Mouse (Mus musculus) hindlimb bud, embryonic 11.5 days (tissue): ENCODE measurements around the gene Zmynd15.
"Not testable (repeated sequence)": the region's sequence is repeated elsewhere in the genome, so short reads cannot be mapped to it uniquely, and the experiment has no call there.

ENCODE experiments used
- DNase-seq: peaks from one replicate; pipeline ENCODE4 v3.0.0-alpha.2; 2012; ENCODE audit warnings: low read depth, low spot score; ENCODE audit errors: extremely low spot score

Gene Zmynd15

GRCm38 (mm10) chr11:70446756-70447155, 12.5 kb upstream of the Zmynd15 start:
- DNase-seq, result no peak

- no peak for DNase-seq
Observed at GRCm38 (mm10) chr11:70447373-70447772, 11.9 kb upstream of the Zmynd15 start.

- no peak for DNase-seq
Observed at GRCm38 (mm10) chr11:70450926-70451325, 8.3 kb upstream of the Zmynd15 start.

DNA sequence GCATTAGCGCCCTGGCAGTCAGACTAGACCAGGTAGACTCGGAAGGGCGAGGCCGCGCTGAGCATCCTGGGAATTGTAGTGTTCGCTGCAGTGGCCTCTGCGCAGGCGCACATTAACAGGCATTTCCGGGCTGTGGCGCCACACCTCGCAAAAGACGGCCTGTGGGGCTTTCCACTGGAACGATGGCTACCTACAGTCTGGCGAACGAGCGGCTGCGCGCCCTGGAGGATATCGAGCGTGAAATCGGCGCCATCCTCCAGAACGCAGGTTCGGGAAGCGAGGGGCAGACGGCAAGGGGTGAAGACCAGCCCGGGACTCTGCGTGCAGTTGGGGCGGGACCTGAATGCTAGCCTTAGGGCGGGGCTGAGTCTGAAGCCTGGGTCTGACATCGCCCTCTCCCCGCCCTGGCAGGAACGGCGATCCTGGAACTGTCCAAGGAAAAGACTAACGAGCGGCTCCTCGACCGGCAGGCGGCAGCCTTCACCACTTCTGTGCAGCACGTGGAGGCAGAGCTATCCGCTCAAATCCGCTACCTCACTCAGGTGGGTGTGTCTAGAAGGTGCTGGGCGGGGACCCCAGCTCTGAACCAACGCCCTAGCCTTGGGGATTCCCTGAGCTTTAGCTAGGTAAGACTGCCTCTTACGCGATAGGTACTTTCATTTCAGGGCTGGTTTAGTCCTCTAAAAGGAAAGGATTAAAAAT, 7.3 kb upstream of the Zmynd15 start, which contains the start of gene Med11:
Gene Med11, plus strand, starts transcription at position 123 of the 702 bp plus-strand sequence.
- peak; percentile 81 for DNase-seq

- no peak for DNase-seq
Observed at GRCm38 (mm10) chr11:70453261-70454044, 5.8 kb upstream of the Zmynd15 start.

GRCm38 (mm10) chr11:70459601-70460101, 418 bp downstream of the Zmynd15 start, which contains the start of gene Cxcl16:
Gene Cxcl16, minus strand, starts transcription at chr11:70459984.
- no peak for DNase-seq

DNA sequence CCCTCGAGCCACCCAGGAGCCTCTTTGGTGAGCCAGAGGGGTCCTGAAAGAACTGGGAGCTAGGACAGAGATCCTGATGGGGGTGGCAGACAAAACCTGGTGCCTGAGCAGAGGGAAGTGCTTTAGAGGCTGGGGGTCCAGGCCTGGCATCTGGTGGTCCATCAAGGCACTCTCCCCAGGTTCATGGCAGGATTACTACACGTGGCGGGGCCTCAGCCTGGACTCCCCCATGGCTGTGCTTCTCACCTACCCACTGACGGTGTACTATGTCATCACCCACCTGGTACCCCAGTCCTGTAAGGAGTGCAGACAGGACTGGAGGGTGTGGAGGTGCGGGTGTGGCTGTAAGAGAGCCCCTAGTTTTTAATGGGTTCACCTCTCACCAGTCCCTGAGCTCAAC, 4.7 kb downstream of the Zmynd15 start:
- no peak for DNase-seq

DNA sequence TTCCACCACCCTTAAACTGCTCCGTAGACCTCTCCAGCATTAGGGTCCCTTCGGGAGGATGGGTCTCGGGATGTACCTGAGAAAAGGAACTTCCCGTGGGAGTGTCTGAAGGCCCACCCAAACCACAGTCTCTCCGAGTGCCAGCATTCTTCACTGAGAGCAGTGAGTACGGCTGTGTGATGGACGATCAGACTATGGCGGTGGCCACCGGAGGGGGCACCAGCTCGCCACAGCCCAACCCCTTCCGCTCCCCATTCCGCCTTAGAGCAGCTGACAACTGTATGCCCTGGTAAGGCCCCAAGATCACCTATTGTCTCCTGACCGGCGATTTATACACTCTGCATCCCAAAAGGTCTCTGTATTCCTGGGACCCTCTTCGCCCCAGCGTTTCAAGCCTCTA, 6.0 kb downstream of the Zmynd15 start:
- DNase-seq, result no peak

- DNase-seq, result no peak
Observed at GRCm38 (mm10) chr11:70465824-70466223, 6.6 kb downstream of the Zmynd15 start.

GRCm38 (mm10) chr11:70467902-70468619, 8.8 kb downstream of the Zmynd15 start:
- DNase-seq, result no peak

DNA sequence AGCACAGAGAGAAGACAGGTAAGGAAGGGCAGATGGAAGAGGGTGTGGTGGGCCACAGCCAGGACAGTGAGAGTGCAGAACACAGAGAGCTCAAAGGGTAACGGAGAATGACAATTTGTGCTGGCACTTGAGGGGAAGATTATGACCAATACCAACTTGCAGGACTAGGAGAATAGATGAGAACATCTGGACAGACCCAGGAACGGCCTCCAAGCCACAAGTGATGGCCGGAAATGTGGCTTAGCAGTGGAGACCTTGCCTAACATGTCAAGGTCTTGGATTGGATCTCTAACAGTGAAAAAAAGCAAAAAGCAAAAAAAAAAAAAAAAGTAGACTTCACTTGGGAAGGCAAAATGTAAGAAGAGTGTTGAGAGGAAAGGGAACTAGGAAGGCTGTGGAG, 10.5 kb downstream of the Zmynd15 start:
- no peak for DNase-seq

DNA sequence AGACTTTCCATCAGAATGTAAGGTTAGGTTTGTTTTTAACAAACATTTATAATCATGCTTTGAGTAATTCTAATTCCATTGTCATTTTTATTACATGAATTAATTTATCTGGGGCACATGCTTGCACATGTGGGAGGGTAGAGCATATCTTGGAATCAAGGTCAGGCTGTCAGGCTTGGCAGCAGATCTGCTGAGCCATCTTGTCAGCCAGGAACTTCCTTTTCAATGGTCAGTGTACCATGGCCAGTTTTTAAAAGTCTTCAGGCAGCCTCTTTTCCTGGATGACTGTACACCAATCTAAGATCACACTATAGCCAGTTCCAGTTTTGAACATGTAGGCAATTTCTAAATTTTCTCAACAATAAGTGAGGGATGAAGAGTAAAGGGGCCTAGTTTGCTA, 13.5 kb downstream of the Zmynd15 start:
- DNase-seq, result no peak

DNA sequence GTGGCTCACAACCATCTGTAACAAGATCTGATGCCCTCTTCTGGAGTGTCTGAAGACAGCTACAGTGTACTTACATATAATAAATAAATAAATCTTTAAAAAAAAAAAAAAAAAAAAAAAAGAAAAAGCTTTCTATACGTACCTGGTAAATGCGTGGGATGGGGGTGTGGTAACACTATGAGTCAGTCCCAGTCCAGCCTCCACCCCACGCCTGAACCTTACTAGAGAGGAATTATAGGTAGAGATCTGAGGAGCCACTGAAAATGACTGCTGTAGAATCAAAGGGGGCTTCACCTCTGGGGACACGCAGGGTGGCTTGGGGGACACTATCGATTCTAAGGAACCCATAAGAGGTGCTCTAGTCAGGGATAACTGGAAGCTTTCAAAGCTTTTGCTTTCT, 14.1 kb downstream of the Zmynd15 start:
- DNase-seq, result not testable (repeated sequence)

DNA sequence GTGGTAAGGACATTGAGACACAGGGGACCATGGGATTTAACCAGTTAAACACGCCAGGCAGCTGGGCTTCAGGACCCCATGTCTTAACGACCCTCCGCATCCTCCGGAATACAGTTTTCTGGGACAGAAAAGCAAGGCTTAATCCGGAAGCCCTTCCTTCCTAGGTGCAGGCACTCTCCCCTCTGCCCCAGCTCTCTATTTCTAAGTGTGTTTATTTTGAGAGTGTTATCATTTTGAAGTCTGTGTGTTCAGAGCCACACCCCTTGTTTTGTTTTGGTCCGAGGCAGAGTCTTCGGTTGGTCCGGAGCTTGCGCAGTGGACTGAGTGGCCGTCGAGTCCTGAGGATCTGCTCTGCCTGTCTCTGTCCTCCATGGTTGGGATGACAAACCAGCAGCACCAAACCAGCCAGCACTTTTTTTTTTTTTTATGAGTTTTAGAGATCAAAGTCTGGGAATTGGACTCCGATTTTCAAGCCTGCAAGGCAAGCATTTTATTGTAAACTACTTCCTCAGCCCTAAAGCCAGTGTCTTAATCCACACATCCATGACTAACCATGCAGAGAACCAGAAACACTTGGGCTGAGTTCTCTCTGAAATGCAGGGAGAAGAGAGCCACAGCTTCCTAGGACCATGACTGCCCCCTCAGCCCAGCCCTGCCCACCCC, 15.8 kb downstream of the Zmynd15 start:
- DNase-seq, result no peak

GRCm38 (mm10) chr11:70485498-70485897, 26.3 kb downstream of the Zmynd15 start:
- no peak for DNase-seq

- no peak for DNase-seq
Observed at GRCm38 (mm10) chr11:70487816-70488215, 28.6 kb downstream of the Zmynd15 start.

DNA sequence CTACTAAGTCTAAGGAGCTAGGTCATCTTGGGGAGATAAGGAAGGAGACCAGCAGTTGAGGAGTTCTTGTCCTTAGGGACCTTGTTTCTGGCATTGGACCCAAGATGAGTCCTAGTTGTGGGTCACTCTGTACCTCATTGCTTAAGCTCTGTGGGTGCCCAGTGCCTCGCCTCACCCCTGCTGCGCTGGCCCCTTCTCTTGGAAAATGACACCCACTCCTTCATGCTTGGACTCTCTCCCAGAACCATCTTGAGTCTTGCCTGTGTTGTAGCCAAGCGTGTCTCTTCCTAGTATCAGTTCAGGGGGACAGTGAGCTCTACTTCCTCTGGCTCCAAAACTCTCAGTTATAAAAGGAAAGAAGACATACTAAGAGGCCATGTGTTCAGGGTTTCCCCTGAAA, 29.9 kb downstream of the Zmynd15 start:
- DNase-seq, result no peak

DNA sequence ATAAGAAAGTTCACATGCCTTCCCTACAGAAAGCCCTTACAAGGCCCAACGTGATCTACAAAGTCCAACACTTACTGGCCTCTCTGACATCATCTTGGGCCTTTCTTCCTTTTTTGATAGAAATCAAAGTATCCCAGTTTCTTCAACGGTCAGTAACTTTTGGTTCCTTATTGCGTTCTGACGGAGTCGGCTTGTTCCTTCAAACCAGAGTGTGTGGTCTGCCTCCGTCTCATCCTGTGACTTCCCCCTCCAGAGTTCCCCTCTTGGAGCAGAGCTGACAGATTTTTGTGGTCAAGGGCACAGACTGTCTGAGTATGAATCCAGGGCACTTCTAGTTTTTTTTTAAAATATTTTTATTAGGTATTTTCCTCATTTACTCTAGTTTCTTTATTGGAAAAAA, 30.5 kb downstream of the Zmynd15 start:
- no peak for DNase-seq

GRCm38 (mm10) chr11:70499566-70500475, 40.6 kb downstream of the Zmynd15 start:
- DNase-seq, result no peak

DNA sequence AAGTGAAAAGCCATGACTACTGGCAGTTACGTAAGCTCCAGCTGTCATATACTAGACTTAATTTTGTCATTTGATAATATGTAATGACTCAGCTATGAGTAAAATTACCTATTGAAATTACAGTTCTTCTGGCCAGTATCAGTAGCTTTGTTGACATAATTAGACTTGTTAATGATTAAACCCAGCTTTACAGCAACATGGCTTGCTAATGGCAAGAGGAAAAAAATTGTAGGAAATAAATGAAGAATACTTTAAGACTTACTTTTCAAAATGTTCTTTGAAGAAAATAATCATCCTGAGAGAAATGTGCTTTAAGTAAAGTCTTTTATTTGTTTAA, 41.2 kb downstream of the Zmynd15 start:
- no peak for DNase-seq
